Mouse (Mus musculus): ENCODE measurements around the gene Trpm3.

DNA sequence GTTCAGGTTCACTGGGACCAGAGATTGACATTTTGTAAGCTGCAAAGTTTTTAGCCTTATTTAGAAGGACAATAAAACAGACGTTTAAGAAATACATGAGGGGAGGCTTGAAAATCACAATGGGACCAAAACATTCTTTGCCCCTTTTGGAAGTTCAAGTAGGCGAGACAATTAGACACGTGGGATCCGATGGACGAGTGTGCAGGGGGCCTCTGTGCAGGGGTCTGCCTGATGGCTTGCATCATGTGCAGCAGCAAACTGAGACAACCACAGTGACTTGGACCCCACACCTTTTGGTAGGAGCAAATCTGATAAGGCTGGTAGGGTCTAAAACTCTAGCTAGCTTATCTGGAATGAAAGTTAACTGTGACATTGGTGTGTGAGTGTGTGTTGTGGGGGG, 188.4 kb downstream of the Trpm3 start:
- TF ChIP-seq CTCF (IDR thresholded peaks at IDR 0.05; ENCODE audit: low read depth, low read length) (no peak), GATA1 (IDR thresholded peaks at IDR 0.05; ENCODE audit: borderline replicate concordance, low read length) (no peak)
